Mouse (Mus musculus): Measurements from ENCODE around the gene Vps37c. TPM values are rescaled to one million over a fixed set of nuclear protein-coding genes. Genes with fewer than 3 reads are reported as not detected.

Vps37c gene
- total RNA-seq, 1 experiment from 2014 or later: 33.6 TPM

DNA sequence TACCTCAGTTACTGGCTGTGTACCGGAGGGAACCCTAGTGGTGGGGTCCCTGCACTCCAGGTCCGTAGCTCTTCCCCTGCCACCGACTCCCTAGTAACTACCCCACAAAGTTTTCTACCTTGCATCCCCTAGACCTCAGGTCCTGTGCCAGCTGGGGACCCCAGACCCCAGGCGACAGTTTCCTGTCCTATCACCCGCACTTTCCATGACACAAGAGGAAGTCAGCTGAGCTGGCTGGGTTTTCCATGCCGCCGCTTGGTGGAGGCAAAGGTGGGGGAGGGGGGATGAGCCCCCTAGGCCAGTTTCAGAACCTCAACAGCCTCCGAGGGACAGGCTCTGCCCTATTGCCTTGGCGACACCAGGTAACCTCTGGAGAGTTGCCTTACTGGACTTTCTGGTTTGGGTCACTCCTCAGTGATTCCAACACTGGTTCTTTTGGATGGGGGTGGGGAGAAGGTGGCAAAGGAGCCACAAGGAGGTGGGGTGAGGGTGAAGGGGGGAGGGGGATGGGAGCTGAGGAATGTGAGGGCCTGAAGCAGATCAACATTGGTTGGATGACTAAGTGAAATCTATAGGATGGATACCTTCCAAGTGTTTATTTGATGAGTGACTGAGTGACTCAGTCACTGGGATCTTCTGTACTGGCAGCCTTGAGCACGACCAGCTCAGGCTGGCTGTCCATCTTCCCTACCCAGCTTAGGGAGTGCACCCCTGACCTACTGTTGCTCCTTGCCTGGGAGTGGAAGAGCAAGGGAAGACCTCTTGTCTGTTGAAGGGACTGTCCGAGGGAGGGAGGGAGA is 52.3 kb downstream of the Vps37c start:
- DNase-seq: no peak

- DNase-seq: no peak
These were observed 53.6 kb downstream of the Vps37c start for GRCm38 (mm10) chr19:10742145-10742544.

GRCm38 (mm10) chr19:10742565-10742964 is 54.0 kb downstream of the Vps37c start:
- DNase-seq: no peak

GRCm38 (mm10) chr19:10747182-10747581 is 58.6 kb downstream of the Vps37c start:
- no peak for DNase-seq

DNA sequence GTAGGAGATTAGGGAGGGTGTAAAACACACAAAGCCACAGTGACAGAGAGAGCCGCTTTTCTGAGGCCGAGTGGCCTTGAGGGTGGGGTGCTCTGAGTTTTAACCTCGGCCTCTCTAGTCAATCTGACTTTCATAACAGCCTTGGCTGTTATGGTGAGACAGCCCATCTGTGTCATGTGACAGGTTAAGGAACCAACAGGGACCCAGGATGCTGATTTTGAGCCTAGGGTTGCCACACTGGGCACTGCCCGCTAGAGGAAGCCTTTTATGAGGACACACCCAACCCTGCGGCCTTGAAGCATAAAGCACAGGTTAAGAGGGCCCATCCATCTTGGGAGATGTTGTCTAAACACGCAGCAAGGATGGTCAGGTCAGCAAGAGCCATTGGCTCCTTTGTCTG is 59.2 kb downstream of the Vps37c start:
- no peak for DNase-seq

DNA sequence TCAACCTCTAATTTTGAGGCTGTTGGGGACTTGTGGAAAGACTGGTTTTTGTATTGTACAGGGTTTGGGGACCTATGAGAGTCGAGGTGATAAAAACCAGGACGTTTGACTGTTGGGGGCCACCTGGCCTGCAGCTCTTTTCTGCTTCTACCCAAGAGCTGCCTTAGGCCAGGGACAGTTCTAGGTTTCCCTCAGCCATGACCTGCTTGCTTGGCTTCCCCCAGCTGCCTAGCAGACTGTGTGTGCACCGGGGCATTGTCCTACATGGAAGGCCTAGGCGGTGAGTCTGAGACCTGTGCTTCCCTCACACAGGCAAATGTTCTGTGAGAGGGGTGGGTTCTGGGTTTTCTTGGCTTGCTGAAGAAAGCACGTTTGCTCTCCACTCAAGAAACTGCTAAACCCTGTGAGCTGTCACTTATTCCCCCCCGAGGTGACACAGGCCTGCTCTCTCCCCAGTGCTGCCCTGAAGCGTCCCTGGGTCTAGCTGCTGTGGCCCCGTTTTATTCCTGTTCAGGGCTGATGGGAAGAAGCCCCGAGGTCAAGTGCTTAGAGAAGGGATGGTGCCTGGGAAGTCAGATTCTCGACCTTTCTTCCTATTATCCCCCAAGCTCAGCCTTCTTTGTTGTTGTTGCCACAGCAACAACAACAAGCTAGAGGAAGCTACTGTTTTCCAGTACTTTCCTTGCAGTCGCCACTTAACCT is 60.0 kb downstream of the Vps37c start:
- DNase-seq: no peak

DNA sequence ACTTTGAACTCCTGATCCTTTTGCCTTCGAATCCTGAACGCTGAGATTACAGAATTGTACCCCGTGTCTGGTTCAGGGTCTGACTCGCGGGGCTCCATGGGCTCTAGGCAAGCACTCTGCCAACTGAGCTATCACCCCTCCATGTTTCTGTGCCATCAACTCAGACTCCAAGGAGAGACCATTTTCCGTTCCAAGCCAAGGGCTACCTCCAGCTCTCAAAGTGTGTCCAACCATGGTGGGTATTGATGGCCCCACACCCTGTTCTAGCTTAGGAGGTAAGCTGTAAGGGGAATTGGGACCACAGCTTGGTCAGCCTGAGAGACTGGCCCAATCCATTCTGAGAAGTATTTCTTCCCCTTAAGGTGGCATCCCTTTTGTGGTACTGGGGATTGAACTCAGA is 60.8 kb downstream of the Vps37c start:
- no peak for DNase-seq

DNA sequence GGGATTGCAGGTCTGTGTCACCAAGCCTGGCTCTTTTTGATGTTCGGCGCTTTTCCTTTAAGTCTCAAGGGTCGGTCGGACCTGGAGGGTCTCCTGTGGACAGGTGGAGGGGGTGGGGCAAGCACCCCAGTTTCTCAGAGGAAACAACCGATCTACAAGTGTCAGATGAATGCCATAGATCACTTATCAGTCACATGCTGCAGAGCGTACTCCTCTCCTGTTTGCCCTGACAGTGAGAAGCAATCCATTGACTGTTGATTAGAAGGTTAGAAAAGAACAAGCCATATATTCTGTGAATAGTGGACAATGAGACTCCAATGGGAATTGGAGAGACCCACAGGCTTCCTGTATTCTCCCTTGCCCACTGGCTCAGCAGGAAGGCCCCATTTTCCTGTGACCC is 61.6 kb downstream of the Vps37c start:
- DNase-seq: no peak

DNA sequence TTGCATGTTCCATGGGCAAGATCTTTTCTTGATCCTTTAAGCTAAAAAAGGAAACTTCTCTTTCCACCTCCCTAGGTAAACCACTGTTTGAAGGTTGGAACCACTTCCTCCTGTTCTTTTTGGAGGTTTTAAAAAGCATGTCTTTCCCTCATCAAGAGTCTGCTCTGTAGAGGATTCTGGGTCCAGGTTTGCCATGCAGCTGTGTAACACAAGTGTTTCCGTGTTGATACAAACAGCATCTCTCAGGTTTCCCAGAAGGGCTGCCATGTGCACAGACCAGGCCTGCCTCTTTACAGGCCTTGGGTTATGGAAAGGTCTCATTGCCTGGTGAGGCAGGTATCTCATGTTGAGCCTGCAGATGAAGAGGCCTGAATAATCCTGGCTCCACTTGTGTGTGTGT is 63.1 kb downstream of the Vps37c start:
- DNase-seq: no peak

- DNase-seq: no peak
These were observed 63.6 kb downstream of the Vps37c start for GRCm38 (mm10) chr19:10752106-10752505.

- no peak for DNase-seq
These were observed 64.1 kb downstream of the Vps37c start for GRCm38 (mm10) chr19:10752646-10753045.

DNA sequence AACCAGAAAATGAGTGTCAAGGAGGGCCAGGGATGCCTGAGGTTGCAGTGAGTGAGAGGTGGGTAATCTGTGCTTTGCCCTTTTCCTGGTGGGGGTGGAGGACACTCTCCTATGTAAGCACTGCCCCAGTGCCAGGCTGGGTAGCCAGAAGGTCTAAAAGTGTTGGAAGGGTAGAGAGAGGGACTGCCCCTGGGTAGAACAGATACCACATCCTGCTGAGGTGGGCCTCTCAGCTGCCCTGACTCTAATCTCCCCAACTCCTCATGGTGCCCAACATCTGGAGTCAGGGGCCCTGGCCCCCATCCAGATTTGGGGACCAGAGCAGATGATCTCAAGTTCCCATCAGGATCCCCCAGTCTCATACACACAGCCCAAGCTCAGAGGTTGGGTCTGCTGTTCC is 68.6 kb downstream of the Vps37c start:
- DNase-seq: no peak

DNA sequence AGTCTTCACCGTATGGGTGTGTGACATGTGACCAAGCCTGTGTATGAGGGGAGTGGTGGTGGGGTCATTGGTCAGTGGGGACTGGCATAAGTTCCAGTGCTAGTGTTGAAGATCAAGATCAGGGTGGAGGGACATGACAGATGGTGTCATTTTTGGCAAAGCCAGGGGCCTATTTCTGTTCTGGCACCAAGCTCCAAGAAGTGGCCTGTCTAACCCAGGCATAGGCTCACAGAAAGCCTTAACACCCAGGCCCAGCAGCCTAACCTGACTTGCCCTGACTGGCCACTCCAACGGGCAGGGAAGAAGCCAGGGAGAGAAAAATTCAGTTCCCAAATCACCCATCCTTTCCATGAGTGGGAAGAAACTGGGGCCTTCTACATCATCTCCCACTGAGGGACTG is 69.0 kb downstream of the Vps37c start:
- DNase-seq: no peak

- DNase-seq: no peak
These were observed 70.2 kb downstream of the Vps37c start for GRCm38 (mm10) chr19:10758708-10759107.

GRCm38 (mm10) chr19:10759525-10759924 is 71.0 kb downstream of the Vps37c start:
- DNase-seq: no peak

DNA sequence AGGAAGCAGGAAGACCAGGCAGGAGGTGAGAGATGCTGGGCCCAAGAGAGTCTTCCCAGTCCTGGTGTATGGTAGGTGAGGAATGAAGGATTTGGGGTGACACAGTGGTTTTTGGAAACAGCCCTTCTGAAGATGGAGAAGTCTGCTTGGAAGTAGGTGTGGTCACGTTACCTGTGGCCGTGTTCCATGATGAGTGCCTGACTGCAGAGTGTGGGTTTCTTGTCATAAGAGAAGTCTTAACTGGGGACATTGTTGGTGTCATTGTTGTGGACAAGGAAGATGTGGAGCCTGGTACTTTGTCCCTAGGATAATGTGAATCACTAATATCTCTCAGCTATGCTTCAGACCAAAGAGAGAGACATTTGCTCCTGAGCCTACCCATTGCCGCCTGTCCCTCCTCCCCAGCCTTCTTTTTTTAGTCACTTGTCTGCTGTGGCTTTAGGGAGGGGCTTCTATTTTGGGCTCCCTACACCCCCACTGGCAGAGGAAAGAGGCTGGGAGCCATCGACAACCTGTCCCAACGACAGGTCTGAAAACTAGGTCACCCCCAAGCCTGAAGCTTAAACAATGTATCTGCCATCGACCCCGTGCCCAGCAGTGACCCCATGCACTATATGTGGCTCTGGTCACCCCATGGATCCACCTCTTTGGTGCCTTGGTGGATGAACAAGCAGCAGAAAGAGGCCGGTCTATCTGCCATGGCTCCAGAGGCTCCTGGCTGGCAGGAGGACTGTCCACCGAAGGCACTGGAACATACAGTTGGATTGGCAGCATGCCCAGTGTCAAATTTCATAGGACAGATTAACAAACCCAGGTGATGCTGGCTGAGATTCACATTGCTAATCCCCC is 71.7 kb downstream of the Vps37c start:
- no peak for DNase-seq

DNA sequence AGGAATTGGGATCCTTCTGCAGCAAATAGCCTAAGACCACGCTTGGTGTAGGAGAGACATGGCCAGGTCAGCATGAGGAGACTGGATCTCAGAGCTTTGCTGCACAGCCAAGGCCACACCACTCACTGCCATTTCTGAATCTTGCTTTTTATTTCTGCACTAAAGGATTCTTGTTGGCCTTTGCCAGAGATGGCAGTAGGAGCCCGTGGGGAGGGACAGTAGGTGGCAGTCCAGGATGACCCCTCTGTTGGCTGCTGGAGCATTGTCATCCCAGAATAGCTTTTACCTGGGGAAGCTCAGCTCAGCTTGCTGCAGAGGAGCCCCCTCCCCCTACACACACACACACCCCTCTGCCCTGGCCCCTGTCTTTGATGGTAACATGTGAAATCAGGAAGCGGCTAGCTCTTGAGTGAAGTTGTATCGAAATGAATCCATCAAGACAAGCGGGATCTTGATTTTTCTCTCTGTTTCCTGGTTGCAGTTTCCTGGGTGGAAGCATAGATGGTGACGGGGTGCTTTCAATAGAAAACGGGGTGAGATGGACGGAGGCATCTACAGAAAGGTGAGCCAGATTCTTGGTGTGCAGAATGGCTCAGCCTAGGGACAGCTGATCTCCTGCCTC is 73.4 kb downstream of the Vps37c start:
- no peak for DNase-seq

- DNase-seq: no peak
These were observed 73.9 kb downstream of the Vps37c start for GRCm38 (mm10) chr19:10762468-10762867.

GRCm38 (mm10) chr19:10763381-10764031 is 75.0 kb downstream of the Vps37c start:
- no peak for DNase-seq

All from adrenal gland, postnatal 25 days (tissue).